Mouse (Mus musculus) fibroblast of lung, adult 2 months (primary cell): Measurements from ENCODE around the gene Acoxl.
A peak's percentile ranks its signal among the peaks of the same experiment; 100 is the strongest.

Experiments used
- DNase-seq: peaks from one replicate; pipeline ENCODE4 v3.0.0-alpha.2; 2011; ENCODE audit warnings: low read depth

Gene Acoxl

GRCm38 (mm10) chr2:127838576-127838975, at the start of gene Acoxl:
TSS of gene Acoxl (plus strand) at chr2:127838876.
- no peak for DNase-seq

GRCm38 (mm10) chr2:127789138-127789537, 49.5 kb upstream of the Acoxl start:
- no peak for DNase-seq

GRCm38 (mm10) chr2:127789651-127790270, 48.9 kb upstream of the Acoxl start:
- DNase-seq = no peak

GRCm38 (mm10) chr2:127791919-127792603, 46.6 kb upstream of the Acoxl start, which contains the start of gene Mtln:
TSS of gene Mtln (minus strand) at chr2:127792488.
- DNase-seq = peak; percentile 78

- peak; percentile 78 for DNase-seq
Observed at GRCm38 (mm10) chr2:127831401-127832102, 7.1 kb upstream of the Acoxl start, which contains the start of gene Bub1. TSS of gene Bub1 (minus strand) at chr2:127831865.

GRCm38 (mm10) chr2:127832103-127832832, 6.4 kb upstream of the Acoxl start:
- DNase-seq = no peak

- no peak for DNase-seq
Observed at GRCm38 (mm10) chr2:127832833-127833190, 5.9 kb upstream of the Acoxl start.

GRCm38 (mm10) chr2:127839425-127839824, 749 bp downstream of the Acoxl start:
- no peak for DNase-seq

- DNase-seq = no peak
Observed at GRCm38 (mm10) chr2:127841402-127841801, 2.7 kb downstream of the Acoxl start.

- DNase-seq = no peak
Observed at GRCm38 (mm10) chr2:127842421-127842820, 3.7 kb downstream of the Acoxl start.

- no peak for DNase-seq
Observed at GRCm38 (mm10) chr2:127845346-127845982, 6.8 kb downstream of the Acoxl start.

GRCm38 (mm10) chr2:127846008-127846407, 7.3 kb downstream of the Acoxl start:
- no peak for DNase-seq

- DNase-seq = no peak
Observed at GRCm38 (mm10) chr2:127846571-127846970, 7.9 kb downstream of the Acoxl start.

GRCm38 (mm10) chr2:127850371-127850770, 11.7 kb downstream of the Acoxl start:
- no peak for DNase-seq

GRCm38 (mm10) chr2:127854332-127854991, 15.8 kb downstream of the Acoxl start:
- DNase-seq = no peak

- no peak for DNase-seq
Observed at GRCm38 (mm10) chr2:127864381-127864780, 25.7 kb downstream of the Acoxl start.

- DNase-seq = no peak
Observed at GRCm38 (mm10) chr2:127881063-127881462, 42.4 kb downstream of the Acoxl start.

GRCm38 (mm10) chr2:127889432-127889831, 50.8 kb downstream of the Acoxl start:
- DNase-seq = peak; percentile 53

- no peak for DNase-seq
Observed at GRCm38 (mm10) chr2:127889979-127890378, 51.3 kb downstream of the Acoxl start.

- peak; percentile 24 for DNase-seq
Observed at GRCm38 (mm10) chr2:127890526-127890925, 51.9 kb downstream of the Acoxl start.

GRCm38 (mm10) chr2:127891056-127891455, 52.4 kb downstream of the Acoxl start:
- DNase-seq = no peak
